Mouse (Mus musculus): ENCODE measurements around the gene Stx8.

DNA sequence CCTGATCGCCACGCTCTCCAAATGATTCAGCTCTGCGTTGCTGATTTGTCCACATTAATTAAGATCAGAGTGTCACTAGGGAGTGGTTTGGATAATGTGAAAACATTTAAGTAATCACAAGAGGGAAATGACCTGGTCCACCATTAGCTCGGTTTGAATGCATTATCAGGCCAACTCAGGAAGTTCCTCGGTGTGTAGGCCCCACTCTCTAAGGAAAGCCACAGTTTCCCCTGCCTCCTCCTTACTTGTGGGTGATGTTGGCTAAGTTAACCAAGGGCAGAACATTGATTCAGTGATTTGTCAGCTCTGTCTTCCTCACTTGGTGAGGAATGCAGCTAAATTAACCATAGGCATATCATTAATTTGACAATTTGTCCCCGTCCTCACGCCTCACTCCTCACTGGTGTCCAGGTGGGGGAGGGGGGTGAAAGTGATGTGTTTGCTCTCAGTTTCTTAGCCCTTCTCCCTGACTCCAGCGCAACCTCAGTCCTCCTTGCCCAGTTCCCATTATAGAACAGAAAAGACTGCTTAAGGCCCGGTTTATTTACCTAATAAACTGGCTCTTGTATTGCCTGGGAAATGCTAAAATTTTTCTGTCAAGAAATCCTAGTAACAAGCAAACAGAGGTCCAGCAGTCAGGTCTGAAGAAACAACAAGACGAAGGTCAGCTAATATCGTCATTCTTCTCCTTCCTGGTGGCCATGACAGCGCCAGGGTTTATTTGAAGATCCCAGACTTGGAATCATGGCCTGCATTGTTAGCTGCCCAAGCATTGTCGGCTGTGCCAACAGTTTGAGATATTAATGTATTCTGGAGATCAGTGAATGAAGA lies 178.5 kb downstream of the Stx8 start:
- no peak for TF ChIP-seq CTCF (IDR thresholded peaks at IDR 0.05; ENCODE audit: control insufficient read depth, insufficient read depth, insufficient read length)
- TF ChIP-seq MYOD1 (IDR thresholded peaks at IDR 0.05; ENCODE audit: control insufficient read depth, insufficient read length, low read depth) = no peak
- no peak for TF ChIP-seq USF1 (IDR thresholded peaks at IDR 0.05; ENCODE audit: low read depth)
- no peak for TF ChIP-seq CEBPB (IDR thresholded peaks at IDR 0.05; ENCODE audit: low read depth)
- TF ChIP-seq MAX (IDR thresholded peaks at IDR 0.05) = no peak
- no peak for TF ChIP-seq MYOG (IDR thresholded peaks at IDR 0.05; ENCODE audit: control insufficient read depth, extremely low read depth, insufficient read length)
